ENCODE assay signal across 23 mouse cellular contexts in genomic region chr14:46945903-46946490, GRCm38 (mm10).
DNase-seq lines count a peak whose midpoint lies in the region; ATAC-seq lines count a peak whose summit lies in the region.
"Had no signal": no experiment of that assay in that cellular context is flagged by ENCODE, and none has a peak within 500 bp of the region (broad histone marks: within the 10 kb centered on the region; RNA-seq: fewer than 3 reads in every experiment).

No protein-coding gene starts in this region.

- no peaks in the 10 kb centered on the region for H3K36me3 ChIP-seq in forebrain, embryonic 11.5 days (ENCODE audit: control insufficient read depth, insufficient read depth, low read length)
- H3K36me3 ChIP-seq in forebrain, embryonic 12.5 days (replicated peaks), result no peaks in the 10 kb centered on the region
- H3K36me3 ChIP-seq in heart, embryonic 12.5 days, result no peaks in the 10 kb centered on the region
- no peaks in the 10 kb centered on the region for H3K36me3 ChIP-seq in limb, embryonic 12.5 days
- H3K36me3 ChIP-seq in limb, embryonic 10.5 days, result no peaks in the 10 kb centered on the region
- H3K36me3 ChIP-seq: embryonic facial prominence, embryonic 12.5 days; hindbrain, embryonic 13.5 days; kidney, embryonic 15.5 days; midbrain, embryonic 10.5 days; neural tube, embryonic 15.5 days; stomach, embryonic 15.5 days had no signal

- no peak overlapping the region for H3K9ac ChIP-seq in forebrain, embryonic 11.5 days (ENCODE audit: low read length)
- H3K9ac ChIP-seq in forebrain, embryonic 12.5 days, result no peak overlapping the region
- peak overlapping the region; percentile 14; the same call in 1 of the 2 replicates for H3K9ac ChIP-seq in heart, embryonic 12.5 days
- no peak overlapping the region for H3K9ac ChIP-seq in limb, embryonic 12.5 days (replicated peaks)
- H3K9ac ChIP-seq: embryonic facial prominence, embryonic 12.5 days; hindbrain, embryonic 13.5 days; kidney, embryonic 15.5 days; neural tube, embryonic 15.5 days; stomach, embryonic 15.5 days had no signal

- H3K27me3 ChIP-seq in forebrain, embryonic 11.5 days (ENCODE audit: control insufficient read depth, insufficient read depth, low read length), result no peaks in the 10 kb centered on the region
- H3K27me3 ChIP-seq in forebrain, embryonic 12.5 days, result no peaks in the 10 kb centered on the region
- no peaks in the 10 kb centered on the region for H3K27me3 ChIP-seq in heart, embryonic 12.5 days (replicated peaks)
- H3K27me3 ChIP-seq in limb, embryonic 12.5 days, result no peaks in the 10 kb centered on the region
- no peaks in the 10 kb centered on the region for H3K27me3 ChIP-seq in limb, embryonic 10.5 days (ENCODE audit: low read depth, poor library complexity, severe bottlenecking)
- H3K27me3 ChIP-seq: embryonic facial prominence, embryonic 12.5 days; hindbrain, embryonic 13.5 days; kidney, embryonic 15.5 days; neural tube, embryonic 15.5 days; stomach, embryonic 15.5 days had no signal

- H3K9me3 ChIP-seq in forebrain, embryonic 11.5 days (ENCODE audit: control insufficient read depth, low read length), result no peaks in the 10 kb centered on the region
- H3K9me3 ChIP-seq in forebrain, embryonic 12.5 days, result no peaks in the 10 kb centered on the region
- H3K9me3 ChIP-seq in heart, embryonic 12.5 days (replicated peaks), result no peaks in the 10 kb centered on the region
- no peaks in the 10 kb centered on the region for H3K9me3 ChIP-seq in limb, embryonic 12.5 days
- H3K9me3 ChIP-seq in limb, embryonic 10.5 days (replicated peaks), result no peaks in the 10 kb centered on the region
- H3K9me3 ChIP-seq: embryonic facial prominence, embryonic 12.5 days; hindbrain, embryonic 13.5 days; kidney, embryonic 15.5 days; midbrain, embryonic 10.5 days; neural tube, embryonic 15.5 days; stomach, embryonic 15.5 days had no signal

- no peak overlapping the region for H3K4me3 ChIP-seq in forebrain, embryonic 11.5 days (ENCODE audit: low read depth, low read length)
- H3K4me3 ChIP-seq in forebrain, embryonic 12.5 days (replicated peaks), result no peak overlapping the region
- H3K4me3 ChIP-seq in heart, embryonic 12.5 days, result no peak overlapping the region
- no peak overlapping the region for H3K4me3 ChIP-seq in limb, embryonic 12.5 days (replicated peaks)
- no peak overlapping the region for H3K4me3 ChIP-seq in limb, embryonic 10.5 days
- H3K4me3 ChIP-seq: embryonic facial prominence, embryonic 12.5 days; hindbrain, embryonic 13.5 days; kidney, embryonic 15.5 days; left cerebral cortex, adult 2 months; midbrain, embryonic 10.5 days; neural tube, embryonic 15.5 days; stomach, embryonic 15.5 days had no signal

- WGBS in forebrain, embryonic 11.5 days, result 84% methylated on average over 10 of the region's 10 CpGs
- WGBS in forebrain, embryonic 12.5 days, result 73% methylated on average over 10 of the region's 10 CpGs
- WGBS in heart, embryonic 12.5 days, result 55% methylated on average over 10 of the region's 10 CpGs
- 60% methylated on average over 10 of the region's 10 CpGs for WGBS in limb, embryonic 12.5 days
- 91% methylated on average over 10 of the region's 10 CpGs for WGBS in limb, embryonic 10.5 days

- H3K27ac ChIP-seq in forebrain, embryonic 11.5 days (ENCODE audit: low read depth, low read length), result no peak overlapping the region
- no peak overlapping the region for H3K27ac ChIP-seq in forebrain, embryonic 12.5 days
- peak overlapping the region; percentile 48 for H3K27ac ChIP-seq in heart, embryonic 12.5 days (ENCODE audit: poor library complexity, severe bottlenecking)
- H3K27ac ChIP-seq in limb, embryonic 12.5 days, result 0 out of 2 replicates have a peak overlapping the region, but pooled peaks have one; percentile 9
- H3K27ac ChIP-seq in limb, embryonic 10.5 days, result no peak overlapping the region
- H3K27ac ChIP-seq: embryonic facial prominence, embryonic 12.5 days; hindbrain, embryonic 13.5 days; kidney, embryonic 15.5 days; left cerebral cortex, adult 2 months; midbrain, embryonic 10.5 days; neural tube, embryonic 15.5 days; stomach, embryonic 15.5 days had no signal

- no peak for ATAC-seq in forebrain, embryonic 11.5 days (replicated peaks; ENCODE audit: low FRiP score)
- ATAC-seq in forebrain, embryonic 12.5 days (ENCODE audit: low FRiP score), result no peak
- ATAC-seq in heart, embryonic 12.5 days (ENCODE audit: insufficient number of reproducible peaks, low FRiP score), result no peak
- no peak for ATAC-seq in limb, embryonic 12.5 days (ENCODE audit: insufficient number of reproducible peaks, insufficient read depth, low FRiP score, low TSS enrichment, low read depth)
- ATAC-seq in CD4-positive, CD25-positive, alpha-beta regulatory T cell, adult 4 months, result no peak
- ATAC-seq: lung, postnatal 0 days had no signal

- no peak overlapping the region for H3K4me2 ChIP-seq in forebrain, embryonic 11.5 days (ENCODE audit: low read depth, low read length, severe bottlenecking)
- no peak overlapping the region for H3K4me2 ChIP-seq in forebrain, embryonic 12.5 days
- peak overlapping the region; percentile 6; the same call in 1 of the 2 replicates for H3K4me2 ChIP-seq in heart, embryonic 12.5 days
- 0 out of 2 replicates have a peak overlapping the region, but pooled peaks have one; percentile 1 for H3K4me2 ChIP-seq in limb, embryonic 12.5 days
- H3K4me2 ChIP-seq: embryonic facial prominence, embryonic 12.5 days; hindbrain, embryonic 13.5 days; kidney, embryonic 15.5 days; neural tube, embryonic 15.5 days; stomach, embryonic 15.5 days had no signal

- H3K4me1 ChIP-seq in forebrain, embryonic 11.5 days (replicated peaks; ENCODE audit: control insufficient read depth, insufficient read depth, low read length), result peaks cover 4% of the 10 kb centered on the region; the same call in 1 of the 2 replicates
- peaks cover 14% of the 10 kb centered on the region for H3K4me1 ChIP-seq in forebrain, embryonic 12.5 days
- peaks cover 79% of the 10 kb centered on the region for H3K4me1 ChIP-seq in heart, embryonic 12.5 days (replicated peaks)
- peaks cover 54% of the 10 kb centered on the region for H3K4me1 ChIP-seq in limb, embryonic 12.5 days (replicated peaks)
- H3K4me1 ChIP-seq in limb, embryonic 10.5 days, result peaks cover 34% of the 10 kb centered on the region

- peak; percentile 30 for DNase-seq in forebrain, embryonic 11.5 days (ENCODE audit: low spot score)
- no peak for DNase-seq in heart, adult 9 months (ENCODE audit: low spot score in 2 of 2)
- DNase-seq in limb, embryonic 10.5 days (ENCODE audit: low spot score), result no peak
- DNase-seq: adrenal gland, postnatal 10 days; cerebellum, adult 2 months; cerebellum, postnatal 25 days; kidney, adult 11 months; kidney, postnatal 36 days; right cerebral cortex, adult 18-20 months; right cerebral cortex, postnatal 4 days; thymus, postnatal 36 days had no signal

Comparison
In these comparisons a context has a peak if more than half of its experiments do, and no peak if none do; other contexts are left out.
1. H3K27ac ChIP-seq: peak in heart, embryonic 12.5 days (single experiment) and limb, embryonic 12.5 days (single experiment); none in forebrain, embryonic 11.5 days (single experiment), forebrain, embryonic 12.5 days (single experiment) and limb, embryonic 10.5 days (single experiment).
2. H3K4me2 ChIP-seq: peak in heart, embryonic 12.5 days (single experiment) and limb, embryonic 12.5 days (single experiment); none in forebrain, embryonic 11.5 days (single experiment) and forebrain, embryonic 12.5 days (single experiment).